ENCODE assay signal across 22 mouse cellular contexts in the genomic region with DNA sequence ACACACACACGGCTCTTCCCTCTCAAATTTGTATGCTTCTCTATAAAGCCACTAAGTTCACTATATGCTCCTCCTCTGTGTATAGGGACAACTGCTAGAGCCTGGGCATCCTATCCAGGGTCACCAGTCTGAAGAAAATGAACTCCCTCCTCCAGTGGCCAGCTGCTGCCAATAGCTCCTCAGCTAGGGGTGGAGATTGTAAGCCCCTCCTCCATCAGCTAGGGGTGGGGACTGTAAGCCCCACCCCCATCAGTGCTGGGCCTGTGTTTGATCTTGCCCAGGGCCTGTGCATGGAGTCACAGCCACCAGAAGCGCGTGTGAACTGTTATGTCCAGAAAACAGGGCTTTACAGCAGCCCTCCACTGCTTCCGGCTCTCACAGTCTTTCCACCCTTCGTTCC. TPM values are rescaled to one million over a fixed set of nuclear protein-coding genes. Genes with fewer than 3 reads are reported as not detected.
"Had no signal": no experiment of that assay in that cellular context is flagged by ENCODE, and none has a peak within 500 bp of the region (broad histone marks: within the 10 kb centered on the region; RNA-seq: fewer than 3 reads in every experiment).

No protein-coding gene starts in this region.

- DNase-seq: kidney, adult 2 months; layer of hippocampus, postnatal 36 days; liver, postnatal 0 days; right cerebral cortex, adult 18-20 months; right cerebral cortex, postnatal 14 days; right cerebral cortex, postnatal 4 days; spleen, adult 18-20 months; thymus, postnatal 25 days had no signal

- H3K27me3 ChIP-seq: lung, embryonic 15.5 days had no signal

- H3K36me3 ChIP-seq: lung, embryonic 15.5 days; midbrain, embryonic 12.5 days; neural tube, embryonic 13.5 days; stomach, embryonic 15.5 days had no signal

- H3K9me3 ChIP-seq: lung, embryonic 15.5 days; midbrain, embryonic 12.5 days; neural tube, embryonic 13.5 days; stomach, embryonic 15.5 days had no signal

- ATAC-seq: intestine, postnatal 0 days; liver, postnatal 0 days; midbrain, embryonic 16.5 days had no signal

- H3K4me3 ChIP-seq: left cerebral cortex, adult 2 months; lung, embryonic 15.5 days; megakaryocyte, embryonic 14.5 days; midbrain, embryonic 12.5 days; myocyte; neural tube, embryonic 13.5 days; stomach, embryonic 15.5 days had no signal

- H3K27ac ChIP-seq: kidney, postnatal 0 days; left cerebral cortex, adult 2 months; liver, embryonic 14.5 days; lung, embryonic 15.5 days; macrophage; midbrain, embryonic 12.5 days; neural tube, embryonic 13.5 days; stomach, embryonic 15.5 days had no signal

- H3K4me2 ChIP-seq: liver, embryonic 11.5 days; lung, embryonic 15.5 days; midbrain, embryonic 12.5 days; neural tube, embryonic 13.5 days; stomach, embryonic 15.5 days had no signal

- H3K9ac ChIP-seq: liver, embryonic 14.5 days; liver, postnatal 0 days; lung, embryonic 15.5 days; midbrain, embryonic 12.5 days; neural tube, embryonic 13.5 days; stomach, embryonic 15.5 days had no signal

- H3K4me1 ChIP-seq: stomach, embryonic 15.5 days had no signal

RNA-seq across cellular contexts. Expression of gene Itga9, which starts 3.9 kb away (rescaled TPM):
- total RNA-seq: monocyte, adult 5-6 weeks had no signal
